Mouse (Mus musculus): Measurements from ENCODE around the gene Sertad3.
A peak's percentile ranks its signal among the peaks of the same experiment; 100 is the strongest.

Sertad3 gene

GRCm38 (mm10) chr7:27491856-27492255 lies 18.3 kb downstream of the Sertad3 start:
- DNase-seq (ENCODE audit: low read depth, low spot score): peak; percentile 70

GRCm38 (mm10) chr7:27493022-27493421 lies 19.5 kb downstream of the Sertad3 start:
- no peak for DNase-seq (ENCODE audit: low read depth, low spot score)

GRCm38 (mm10) chr7:27493450-27493849 lies 19.9 kb downstream of the Sertad3 start:
- no peak for DNase-seq (ENCODE audit: low read depth, low spot score)

GRCm38 (mm10) chr7:27494659-27495367 lies 21.2 kb downstream of the Sertad3 start:
- peak; percentile 82 for DNase-seq (ENCODE audit: low read depth, low spot score)

- no peak for DNase-seq (ENCODE audit: low read depth, low spot score)
Measured at GRCm38 (mm10) chr7:27499036-27499435, 25.5 kb downstream of the Sertad3 start, which contains the start of gene Prx. Gene Prx, plus strand, starts transcription at chr7:27499324.

- no peak for DNase-seq (ENCODE audit: low read depth, low spot score)
Measured at GRCm38 (mm10) chr7:27501620-27502019, 28.1 kb downstream of the Sertad3 start.

- DNase-seq (ENCODE audit: low read depth, low spot score): no peak
Measured at GRCm38 (mm10) chr7:27506765-27507370, 33.3 kb downstream of the Sertad3 start.

GRCm38 (mm10) chr7:27507711-27508647 lies 34.4 kb downstream of the Sertad3 start:
- peak; percentile 99 for DNase-seq (ENCODE audit: low read depth, low spot score)

- DNase-seq (ENCODE audit: low read depth, low spot score): peak; percentile 86
Measured at GRCm38 (mm10) chr7:27508648-27509005, 35.1 kb downstream of the Sertad3 start.

- peak; percentile 65 for DNase-seq (ENCODE audit: low read depth, low spot score)
Measured at GRCm38 (mm10) chr7:27510809-27511208, 37.2 kb downstream of the Sertad3 start.

GRCm38 (mm10) chr7:27514961-27515360 lies 41.4 kb downstream of the Sertad3 start:
- DNase-seq (ENCODE audit: low read depth, low spot score): peak; percentile 70

- DNase-seq (ENCODE audit: low read depth, low spot score): no peak
Measured at GRCm38 (mm10) chr7:27518314-27518713, 44.7 kb downstream of the Sertad3 start.

GRCm38 (mm10) chr7:27520104-27520503 lies 46.5 kb downstream of the Sertad3 start:
- DNase-seq (ENCODE audit: low read depth, low spot score): peak; percentile 77

- peak; percentile 58 for DNase-seq (ENCODE audit: low read depth, low spot score)
Measured at GRCm38 (mm10) chr7:27520599-27520998, 47.0 kb downstream of the Sertad3 start.

GRCm38 (mm10) chr7:27522967-27523366 lies 49.4 kb downstream of the Sertad3 start, which contains the start of gene Hipk4:
Gene Hipk4, plus strand, starts transcription at chr7:27523267.
- DNase-seq (ENCODE audit: low read depth, low spot score): no peak

GRCm38 (mm10) chr7:27523805-27524204 lies 50.2 kb downstream of the Sertad3 start:
- DNase-seq (ENCODE audit: low read depth, low spot score): no peak

GRCm38 (mm10) chr7:27526039-27526827 lies 52.7 kb downstream of the Sertad3 start:
- DNase-seq (ENCODE audit: low read depth, low spot score): peak; percentile 88
